Mouse (Mus musculus) spleen, postnatal 4 days (tissue): ENCODE data around the gene Zfp995.
A peak's percentile ranks its signal among the peaks of the same experiment; 100 is the strongest.
"Not testable (repeated sequence)": the region's sequence is repeated elsewhere in the genome, so short reads cannot be mapped to it uniquely, and the experiment has no call there.

Experiments
- DNase-seq, 2 experiments: peaks; one replicate each; pipeline ENCODE4 v3.0.0; 2022; ENCODE audit warnings: low spot score in 2 of 2

The Zfp995 gene

GRCm38 (mm10) chr17:21909456-21910052 lies at the start of gene Zfp995:
Zfp995 (minus strand) TSS chr17:21909926.
- DNase-seq: peak; percentile 29 to 58

- no peak for DNase-seq
Measured at GRCm38 (mm10) chr17:21909039-21909438, 687 bp downstream of the Zfp995 start.

DNA sequence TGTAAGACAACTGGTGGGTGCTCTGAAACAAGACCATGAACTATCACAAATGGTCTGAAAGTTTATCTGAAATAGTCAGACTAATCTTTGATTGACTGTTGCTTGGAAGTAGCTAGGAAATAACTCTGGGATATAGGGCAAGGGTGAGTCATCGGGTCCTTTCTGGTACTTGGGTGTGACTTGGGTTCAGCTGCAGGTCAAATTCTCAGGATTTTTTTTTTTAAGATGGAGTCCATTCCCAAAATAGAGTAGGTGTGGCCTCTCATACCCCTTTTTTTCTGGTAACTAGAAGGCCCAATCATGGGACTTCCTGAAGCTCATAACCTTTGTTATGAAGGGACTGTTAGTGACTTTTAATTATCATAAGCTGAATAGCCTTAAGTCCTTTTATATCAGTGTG lies 38.5 kb downstream of the Zfp995 start:
- no peak for DNase-seq

GRCm38 (mm10) chr17:21846322-21846582 lies 63.5 kb downstream of the Zfp995 start:
- DNase-seq: not testable (repeated sequence)

GRCm38 (mm10) chr17:21845545-21846321 lies 64.0 kb downstream of the Zfp995 start, which contains the start of gene Zfp820:
Zfp820 (minus strand) TSS chr17:21845772.
- DNase-seq: peak; percentile 14 to 63

GRCm38 (mm10) chr17:21838510-21838909 lies 71.2 kb downstream of the Zfp995 start:
- DNase-seq: no peak
